Mouse (Mus musculus) limb, embryonic 14.5 days (tissue): ENCODE results near the gene Ets1. TPM values are rescaled to one million over a fixed set of nuclear protein-coding genes. Genes with fewer than 3 reads are reported as not detected.
A peak's percentile ranks its signal among the peaks of the same experiment; 100 is the strongest.

Experiments
- ATAC-seq: fragments of 200-750 bp; cut with Nextera tagmentation; 2 replicates; pipeline ENCODE4 v1.8.0; 2017; ENCODE audit warnings: low read depth, moderate number of reproducible peaks, moderate TSS enrichment; ENCODE audit not compliant: low FRiP score
- DNase-seq: peaks from one replicate; pipeline ENCODE4 v3.0.0-alpha.2; 2015; ENCODE audit warnings: low spot score
- H3K27ac ChIP-seq: fragments of 300-500 bp; sonication (generic); replicated peaks from 2 replicates; pipeline ENCODE4 v1.5.1; 2014; ENCODE audit warnings: low read depth, mild to moderate bottlenecking, low read length, moderate library complexity, mixed read lengths
- H3K27me3 ChIP-seq: fragments of 300-500 bp; sonication (generic); 2 replicates; pipeline ENCODE4 v1.6.1; 2014; ENCODE audit warnings: low read length, mixed read lengths; ENCODE audit not compliant: control insufficient read depth, insufficient read depth
- H3K36me3 ChIP-seq: fragments of 300-500 bp; sonication (generic); 2 replicates; pipeline ENCODE4 v1.6.1; 2014; ENCODE audit warnings: mild to moderate bottlenecking, low read length, moderate library complexity, mixed read lengths; ENCODE audit not compliant: control insufficient read depth, insufficient read depth
- H3K4me1 ChIP-seq: fragments of 300-500 bp; sonication (generic); 2 replicates; pipeline ENCODE4 v1.6.1; 2014; ENCODE audit warnings: antibody characterized with exemption, low read length, mixed read lengths; ENCODE audit not compliant: control insufficient read depth, insufficient read depth
- H3K4me2 ChIP-seq: fragments of 300-500 bp; sonication (generic); replicated peaks from 2 replicates; pipeline ENCODE4 v1.6.1; 2014; ENCODE audit warnings: low read depth, mild to moderate bottlenecking, low read length, moderate library complexity; ENCODE audit not compliant: severe bottlenecking
- H3K4me3 ChIP-seq: fragments of 300-500 bp; sonication (generic); replicated peaks from 2 replicates; pipeline ENCODE4 v1.5.1; 2014; ENCODE audit warnings: low read length
- H3K9ac ChIP-seq: fragments of 300-500 bp; sonication (generic); 2 replicates; pipeline ENCODE4 v1.6.1; 2014; ENCODE audit warnings: mild to moderate bottlenecking, low read depth, low read length, moderate library complexity; ENCODE audit not compliant: severe bottlenecking
- H3K9me3 ChIP-seq: fragments of 300-500 bp; sonication (generic); 2 replicates; pipeline ENCODE4 v1.6.1; 2016; ENCODE audit warnings: low read length; ENCODE audit not compliant: control insufficient read depth
- POLR2A ChIP-seq: fragments of 200-500 bp; IDR thresholded peaks from 2 replicates; pipeline ENCODE4 v1.8.0; 2012; ENCODE audit warnings: inconsistent platforms, mild to moderate bottlenecking, moderate library complexity, borderline replicate concordance; ENCODE audit not compliant: insufficient read depth, insufficient read length; ENCODE audit errors: extremely low read depth
- WGBS: fragments of 180-500 bp; shearing (Covaris S2); extraction: QIAGEN DNeasy Blood & Tissue Kit; methylation state at CpG from one replicate; pipeline ENCODE4 v1.1.7; 2014; 5-methylcytosine and 5-hydroxymethylcytosine counted together
- polyA plus RNA-seq, 2 experiments: library from polyadenylated mRNA; depleted of rRNA in 1 of 2; stranded (reverse) in 1 of 2; unstranded in 1 of 2; fragments of >200 nt; fragmentation: Nextera tagmentation in 1 of 2; extraction: Ambion mirVana in 1 of 2; gene quantifications; 2 replicates each; pipeline versions ENCODE4 v1.2.1 to v1.2.3; 2012 to 2014

Ets1 gene
- polyA plus RNA-seq, 2 experiments: 21.3 to 34.3 TPM

DNA sequence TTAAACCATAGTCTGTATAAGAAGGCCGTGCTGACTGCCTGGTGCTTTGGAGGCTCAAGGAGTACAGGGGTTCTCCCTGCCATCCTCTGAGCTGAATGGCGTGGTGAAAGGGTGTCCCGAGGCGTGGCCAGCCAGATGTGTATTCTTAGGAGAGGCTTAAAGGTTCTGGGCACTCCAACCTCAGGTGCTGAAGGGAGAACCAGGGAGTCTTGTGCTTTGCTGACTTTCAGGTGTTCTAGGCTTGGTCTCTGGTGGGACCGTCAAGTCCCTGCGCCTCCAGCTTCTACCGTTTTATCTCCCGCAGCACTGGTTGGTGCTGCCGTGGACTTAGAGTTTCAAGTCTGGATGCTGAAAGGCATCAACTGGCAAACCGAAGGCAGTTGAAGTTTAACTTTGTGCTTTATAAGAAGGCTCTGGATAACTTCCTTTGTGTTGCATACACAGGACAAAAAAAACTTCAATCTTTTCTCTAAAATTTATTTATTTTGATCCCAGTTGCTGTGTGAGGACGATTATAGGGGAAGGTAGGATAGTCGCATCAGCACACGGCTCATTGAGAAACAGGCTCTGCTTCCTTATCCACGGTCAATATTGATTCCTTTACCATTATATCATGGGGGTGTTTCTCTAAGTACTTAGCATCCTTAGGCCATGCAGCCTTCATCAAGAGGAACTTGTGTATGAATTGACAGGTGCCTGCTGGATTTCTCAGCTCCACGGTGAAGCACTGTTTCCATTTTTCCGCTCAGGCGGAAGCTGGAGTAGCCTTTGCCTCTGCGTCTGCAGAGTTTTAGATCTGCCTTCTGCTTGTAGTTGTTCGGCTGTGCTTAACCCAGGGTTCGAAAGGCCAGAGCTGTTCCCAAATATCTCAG lies 65.3 kb downstream of the Ets1 start:
- Histone ChIP-seq H3K27me3 (no peaks in the 10 kb centered on the region), H3K36me3 (0 out of 2 replicates have a peak, but pooled peaks cover 3% of the 10 kb centered on the region), H3K9me3 (no peaks in the 10 kb centered on the region), H3K9ac (no peak overlapping the region), H3K4me2 (peak overlapping the region; percentile 8; the same call in 1 of the 2 replicates), H3K4me1 (peaks cover 12% of the 10 kb centered on the region), H3K27ac (no peak overlapping the region), H3K4me3 (no peak overlapping the region)
- ATAC-seq: no peak
- no peak for DNase-seq
- no peak for TF ChIP-seq POLR2A
- WGBS: 83% methylated on average over 20 of the region's 20 CpGs

GRCm38 (mm10) chr9:32701998-32702305 lies 65.9 kb downstream of the Ets1 start:
- H3K4me3 ChIP-seq: no peak overlapping the region
- no peak for TF ChIP-seq POLR2A
- no peak for DNase-seq
- H3K27ac ChIP-seq: no peak overlapping the region
- no peaks in the 10 kb centered on the region for H3K27me3 ChIP-seq
- no peak overlapping the region for H3K9ac ChIP-seq
- 62% methylated on average over 2 of the region's 2 CpGs for WGBS
- peaks cover 12% of the 10 kb centered on the region for H3K4me1 ChIP-seq
- no peak for ATAC-seq
- 0 out of 2 replicates have a peak, but pooled peaks cover 3% of the 10 kb centered on the region for H3K36me3 ChIP-seq
- H3K4me2 ChIP-seq: no peak overlapping the region
- H3K9me3 ChIP-seq: no peaks in the 10 kb centered on the region

- no peak for TF ChIP-seq POLR2A
- 0 out of 2 replicates have a peak, but pooled peaks cover 3% of the 10 kb centered on the region for H3K36me3 ChIP-seq
- no peaks in the 10 kb centered on the region for H3K9me3 ChIP-seq
- ATAC-seq (no peak), DNase-seq (no peak)
- no peak overlapping the region for H3K27ac ChIP-seq
- 39% methylated on average over 4 of the region's 4 CpGs for WGBS
- peaks cover 11% of the 10 kb centered on the region for H3K4me1 ChIP-seq
- no peaks in the 10 kb centered on the region for H3K27me3 ChIP-seq
- no peak overlapping the region for H3K9ac ChIP-seq
- H3K4me2 ChIP-seq: no peak overlapping the region
- H3K4me3 ChIP-seq: no peak overlapping the region
These were observed 66.9 kb downstream of the Ets1 start for GRCm38 (mm10) chr9:32702836-32703395.

DNA sequence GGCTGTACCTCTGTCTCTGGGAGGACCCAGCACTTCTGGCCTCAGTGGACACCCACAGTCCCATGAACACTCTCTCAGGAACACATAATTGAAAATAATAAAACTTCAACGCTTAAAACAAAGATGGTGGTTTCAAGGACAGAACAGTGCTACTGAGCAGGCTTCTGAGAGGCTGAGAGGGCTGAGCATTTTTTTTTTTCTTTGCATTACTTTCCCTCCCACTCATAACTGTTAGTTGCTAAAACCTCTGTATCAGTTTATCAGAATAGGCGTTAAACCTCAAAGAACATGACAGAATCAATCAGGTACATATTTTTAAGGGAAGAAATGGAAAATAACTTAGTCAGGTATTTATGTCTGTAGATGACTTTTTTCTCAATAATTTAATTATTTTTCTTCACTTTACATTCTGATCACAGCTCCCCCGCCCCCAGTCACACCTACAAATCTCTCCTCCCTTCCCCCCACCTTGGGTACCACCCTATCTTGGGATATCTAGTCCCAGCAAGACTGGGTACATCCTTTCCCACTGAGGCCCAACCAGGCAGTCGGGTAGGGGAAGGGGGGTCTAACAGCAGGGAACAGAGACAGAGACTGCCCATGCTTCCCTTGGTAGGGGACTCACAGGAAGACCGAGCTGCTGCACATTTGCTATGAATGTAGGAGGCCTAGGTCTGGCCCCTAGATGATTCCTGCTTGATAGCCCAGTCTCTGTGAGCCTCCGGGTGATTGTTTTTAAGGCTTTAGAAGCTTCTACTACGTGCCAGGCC lies 68.1 kb downstream of the Ets1 start:
- Histone ChIP-seq H3K4me3 (no peak overlapping the region), H3K9ac (no peak overlapping the region), H3K4me1 (peaks cover 11% of the 10 kb centered on the region), H3K9me3 (no peaks in the 10 kb centered on the region), H3K27me3 (no peaks in the 10 kb centered on the region), H3K4me2 (no peak overlapping the region), H3K36me3 (0 out of 2 replicates have a peak, but pooled peaks cover 3% of the 10 kb centered on the region), H3K27ac (no peak overlapping the region)
- WGBS: 82% methylated on average over 7 of the region's 7 CpGs
- DNase-seq (no peak), ATAC-seq (no peak)
- no peak for TF ChIP-seq POLR2A

DNA sequence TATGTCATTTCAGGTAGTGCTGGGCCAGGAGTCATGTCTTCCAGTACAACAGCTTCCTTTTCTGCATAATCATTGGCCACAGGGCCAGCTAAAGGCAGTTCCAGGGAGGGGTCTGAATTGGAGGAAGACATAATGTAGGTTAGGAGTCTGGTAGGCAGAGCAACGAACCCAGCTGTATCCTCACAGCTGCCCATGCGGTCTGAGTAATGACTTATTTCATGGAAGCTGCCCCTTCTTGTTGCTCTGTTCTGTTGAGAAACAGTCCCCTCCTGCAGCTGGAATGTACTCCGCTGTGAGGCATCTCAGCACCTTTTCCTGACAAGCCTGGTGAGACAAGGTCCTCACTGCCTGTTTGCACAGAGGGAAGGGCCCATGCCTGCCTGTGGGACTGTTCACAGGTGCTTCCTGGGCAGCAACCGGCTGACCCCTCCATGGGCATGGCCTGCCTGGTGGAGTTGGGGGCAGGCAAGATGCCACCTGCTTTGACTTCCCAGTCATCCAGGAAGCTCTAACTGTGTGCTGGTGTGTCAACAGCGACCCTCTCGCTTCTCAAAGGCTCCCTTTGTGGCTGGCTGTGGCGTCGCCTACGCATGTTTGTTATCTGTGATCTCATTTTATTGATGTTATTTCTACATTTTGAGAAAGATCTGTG lies 69.9 kb downstream of the Ets1 start:
- WGBS: 78% methylated on average over 9 of the region's 9 CpGs
- H3K27ac ChIP-seq: no peak overlapping the region

More for the DNA sequence above, 69.9 kb downstream of the Ets1 start:
- no peak overlapping the region for H3K4me3 ChIP-seq
- TF ChIP-seq POLR2A: no peak
- ATAC-seq: no peak
- peaks cover 25% of the 10 kb centered on the region for H3K4me1 ChIP-seq
- H3K9ac ChIP-seq: no peak overlapping the region
- H3K27me3 ChIP-seq: no peaks in the 10 kb centered on the region
- H3K4me2 ChIP-seq: no peak overlapping the region
- 0 out of 2 replicates have a peak, but pooled peaks cover 3% of the 10 kb centered on the region for H3K36me3 ChIP-seq
- H3K9me3 ChIP-seq: no peaks in the 10 kb centered on the region
- DNase-seq: no peak
